ENCODE assay signal across 25 mouse cellular contexts in the genomic region with DNA sequence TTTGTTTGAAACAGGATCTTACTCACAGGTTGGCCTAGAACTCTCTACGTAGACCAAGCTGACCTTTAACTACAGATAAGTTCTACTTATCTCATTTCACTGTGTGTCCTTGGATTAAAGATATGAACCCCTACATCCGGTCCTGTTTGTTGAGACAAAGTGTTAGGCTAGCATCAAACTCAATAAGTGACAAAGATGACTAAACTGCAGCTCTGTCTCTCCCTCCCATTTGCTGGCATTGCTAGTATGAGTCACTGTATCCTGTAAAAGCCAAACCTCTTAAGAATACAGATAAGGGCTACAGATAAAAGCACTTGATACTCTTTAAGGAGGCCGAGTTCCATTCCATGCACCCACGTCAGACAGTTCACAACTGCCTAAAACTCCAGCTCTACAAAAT.
DNase-seq lines count a peak whose midpoint lies in the region; ATAC-seq and TF ChIP-seq lines count a peak whose summit lies in the region.
"Had no signal": no experiment of that assay in that cellular context is flagged by ENCODE, and none has a peak within 500 bp of the region (broad histone marks: within the 10 kb centered on the region; RNA-seq: fewer than 3 reads in every experiment).

No protein-coding gene starts in this region.

- H3K9me3 ChIP-seq in liver, embryonic 14.5 days (ENCODE audit: control insufficient read depth, low read length) = no peaks in the 10 kb centered on the region
- H3K9me3 ChIP-seq in liver, postnatal 0 days (ENCODE audit: low read length) = no peaks in the 10 kb centered on the region
- no peaks in the 10 kb centered on the region for H3K9me3 ChIP-seq in liver, embryonic 15.5 days (replicated peaks)
- H3K9me3 ChIP-seq: forebrain, embryonic 10.5 days; forebrain, embryonic 13.5 days; heart, embryonic 12.5 days; heart, embryonic 15.5 days; hindbrain, embryonic 10.5 days; hindbrain, embryonic 13.5 days had no signal

- no peak overlapping the region for H3K9ac ChIP-seq in heart, adult 2 months (ENCODE audit: low read depth, low read length)
- H3K9ac ChIP-seq in liver, embryonic 14.5 days (replicated peaks) = no peak overlapping the region
- no peak overlapping the region for H3K9ac ChIP-seq in liver, postnatal 0 days (replicated peaks)
- H3K9ac ChIP-seq in liver, embryonic 15.5 days = no peak overlapping the region
- H3K9ac ChIP-seq: forebrain, embryonic 13.5 days; heart, embryonic 12.5 days; heart, embryonic 15.5 days; hindbrain, embryonic 13.5 days had no signal

- intact Hi-C loops in heart, adult 2 months (cut with DNase I) = no loop called here

- no peaks in the 10 kb centered on the region for H3K79me2 ChIP-seq in heart, adult 2 months (replicated peaks; ENCODE audit: control insufficient read depth, insufficient read depth, low read length)

- H3K36me3 ChIP-seq in heart, adult 2 months (ENCODE audit: control insufficient read depth, insufficient read depth, low read length) = no peaks in the 10 kb centered on the region
- H3K36me3 ChIP-seq in liver, embryonic 14.5 days (replicated peaks; ENCODE audit: control insufficient read depth, insufficient read depth, low read depth) = no peaks in the 10 kb centered on the region
- no peaks in the 10 kb centered on the region for H3K36me3 ChIP-seq in liver, postnatal 0 days (replicated peaks; ENCODE audit: insufficient read depth, low read length)
- no peaks in the 10 kb centered on the region for H3K36me3 ChIP-seq in liver, embryonic 15.5 days (replicated peaks)
- no peaks in the 10 kb centered on the region for H3K36me3 ChIP-seq in thymus, adult 2 months (ENCODE audit: control insufficient read depth, insufficient read depth, low read length)
- H3K36me3 ChIP-seq: forebrain, embryonic 10.5 days; heart, embryonic 12.5 days; heart, embryonic 15.5 days; hindbrain, embryonic 10.5 days; hindbrain, embryonic 13.5 days had no signal

- H3K27ac ChIP-seq in heart, adult 2 months = no peak overlapping the region
- H3K27ac ChIP-seq in liver, embryonic 14.5 days = no peak overlapping the region
- H3K27ac ChIP-seq in liver, postnatal 0 days (ENCODE audit: low read depth) = no peak overlapping the region
- peak overlapping the region; percentile 77; the same call in 1 of the 2 replicates for H3K27ac ChIP-seq in liver, embryonic 15.5 days (replicated peaks)
- no peak overlapping the region for H3K27ac ChIP-seq in thymus, adult 2 months (ENCODE audit: control insufficient read depth, insufficient read depth, low read length)
- H3K27ac ChIP-seq: forebrain, embryonic 10.5 days; forebrain, embryonic 13.5 days; heart, embryonic 15.5 days; hindbrain, embryonic 10.5 days; hindbrain, embryonic 13.5 days had no signal

- WGBS in heart, adult 2 months = 48% methylated on average over 4 of the region's 4 CpGs
- 49% methylated on average over 4 of the region's 4 CpGs for WGBS in liver, embryonic 14.5 days (ENCODE audit: insufficient replicate concordance)
- 61% methylated on average over 4 of the region's 4 CpGs for WGBS in liver, postnatal 0 days (ENCODE audit: insufficient replicate concordance)
- 57% methylated on average over 4 of the region's 4 CpGs for WGBS in liver, embryonic 15.5 days (ENCODE audit: insufficient replicate concordance)
- WGBS in thymus, adult 2 months = 94% methylated on average over 4 of the region's 4 CpGs

- no peak overlapping the region for H3K4me3 ChIP-seq in heart, adult 2 months
- H3K4me3 ChIP-seq in liver, embryonic 14.5 days (ENCODE audit: insufficient read depth in 1 of 2, low read depth in 2 of 2, low read length in 2 of 2) = no peak overlapping the region
- no peak overlapping the region for H3K4me3 ChIP-seq in liver, postnatal 0 days (ENCODE audit: low read depth, low read length)
- no peak overlapping the region for H3K4me3 ChIP-seq in liver, embryonic 15.5 days (replicated peaks)
- no peak overlapping the region for H3K4me3 ChIP-seq in thymus, adult 2 months (ENCODE audit: control insufficient read depth, insufficient read depth, low read length)
- H3K4me3 ChIP-seq: forebrain, embryonic 10.5 days; forebrain, embryonic 13.5 days; heart, embryonic 12.5 days; heart, embryonic 15.5 days; hindbrain, embryonic 10.5 days; hindbrain, embryonic 13.5 days had no signal

- peak; percentile 41 for DNase-seq in heart, adult 11 months
- no peak for DNase-seq in heart, adult 2 months
- no peak for DNase-seq in liver, embryonic 14.5 days (ENCODE audit: low read depth in 3 of 3, low spot score in 3 of 3)
- DNase-seq in liver, postnatal 0 days = no peak
- DNase-seq in thymus, adult 2 months = no peak
- DNase-seq: adrenal gland, adult 8-10 months; adrenal gland, postnatal 25 days; cerebellum, adult 11-12 months; cerebellum, adult 8-10 months; cerebellum, postnatal 10 days; gastrocnemius, postnatal 10 days; gastrocnemius, postnatal 36 days; heart, postnatal 36 days had no signal

- ATAC-seq in liver, embryonic 14.5 days (ENCODE audit: insufficient read depth) = no peak
- ATAC-seq in liver, postnatal 0 days = no peak
- ATAC-seq in liver, embryonic 15.5 days (ENCODE audit: insufficient read depth) = no peak
- ATAC-seq in activated CD4-positive, CD25-positive, alpha-beta regulatory T cell, adult 4 months = no peak
- ATAC-seq: CD4-positive, CD25-positive, alpha-beta regulatory T cell, adult 4 months; forebrain, embryonic 13.5 days; forebrain, embryonic 16.5 days; hindbrain, embryonic 16.5 days; Patski had no signal

- no peaks in the 10 kb centered on the region for H3K4me1 ChIP-seq in heart, adult 2 months (ENCODE audit: control insufficient read depth, insufficient read depth, low read length)
- H3K4me1 ChIP-seq in liver, embryonic 14.5 days (replicated peaks; ENCODE audit: control insufficient read depth in 2 of 2, insufficient read depth in 2 of 2, low read length in 1 of 2) = peaks cover 20 to 22% of the 10 kb centered on the region in 2 experiments
- H3K4me1 ChIP-seq in liver, postnatal 0 days (ENCODE audit: insufficient read depth) = no peaks in the 10 kb centered on the region
- peaks cover 28% of the 10 kb centered on the region for H3K4me1 ChIP-seq in liver, embryonic 15.5 days (replicated peaks)
- H3K4me1 ChIP-seq in thymus, adult 2 months (replicated peaks; ENCODE audit: control insufficient read depth, insufficient read depth, low read length) = no peaks in the 10 kb centered on the region
- H3K4me1 ChIP-seq: forebrain, embryonic 10.5 days; forebrain, embryonic 13.5 days; heart, embryonic 12.5 days; heart, embryonic 15.5 days; hindbrain, embryonic 10.5 days; hindbrain, embryonic 13.5 days had no signal

- H3K27me3 ChIP-seq in heart, adult 2 months (ENCODE audit: control insufficient read depth, insufficient read depth, low read length) = no peaks in the 10 kb centered on the region
- H3K27me3 ChIP-seq in liver, embryonic 14.5 days (ENCODE audit: control insufficient read depth, insufficient read depth, low read length) = no peaks in the 10 kb centered on the region
- no peaks in the 10 kb centered on the region for H3K27me3 ChIP-seq in liver, postnatal 0 days (ENCODE audit: insufficient read depth, low read length)
- no peaks in the 10 kb centered on the region for H3K27me3 ChIP-seq in liver, embryonic 15.5 days
- H3K27me3 ChIP-seq in thymus, adult 2 months (ENCODE audit: control insufficient read depth, insufficient read depth, low read length) = no peaks in the 10 kb centered on the region
- H3K27me3 ChIP-seq: forebrain, embryonic 13.5 days; heart, embryonic 12.5 days; heart, embryonic 15.5 days; hindbrain, embryonic 13.5 days; Patski had no signal

- no peak for TF ChIP-seq POLR2A in heart, adult 2 months (IDR thresholded peaks at IDR 0.05; ENCODE audit: insufficient read depth, low read depth, low read length)
- TF ChIP-seq POLR2A in thymus, adult 2 months (IDR thresholded peaks at IDR 0.05; ENCODE audit: control insufficient read depth, extremely low read depth, insufficient read depth, low read length, poor library complexity) = no peak

- TF ChIP-seq CTCF in heart, adult 2 months (IDR thresholded peaks at IDR 0.05) = no peak
- TF ChIP-seq CTCF in liver, embryonic 14.5 days (IDR thresholded peaks at IDR 0.05; ENCODE audit: low read depth) = peak; percentile 9; the same call in 1 of the 2 replicates
- no peak for TF ChIP-seq CTCF in liver, postnatal 0 days (IDR thresholded peaks at IDR 0.05; ENCODE audit: low read depth)
- TF ChIP-seq CTCF in thymus, adult 2 months (IDR thresholded peaks at IDR 0.05; ENCODE audit: borderline replicate concordance, control insufficient read depth, extremely low read depth, insufficient read depth, low read length, poor library complexity) = no peak

- no peak overlapping the region for H3K4me2 ChIP-seq in liver, embryonic 14.5 days (ENCODE audit: low read depth)
- no peak overlapping the region for H3K4me2 ChIP-seq in liver, postnatal 0 days (ENCODE audit: low read depth, low read length)
- no peak overlapping the region for H3K4me2 ChIP-seq in liver, embryonic 15.5 days
- H3K4me2 ChIP-seq: forebrain, embryonic 13.5 days; heart, embryonic 12.5 days; heart, embryonic 15.5 days; hindbrain, embryonic 13.5 days had no signal

- no peak for TF ChIP-seq EP300 in heart, adult 2 months (IDR thresholded peaks at IDR 0.05; ENCODE audit: insufficient read depth, low read depth, low read length)
- no peak for TF ChIP-seq EP300 in liver, embryonic 14.5 days (IDR thresholded peaks at IDR 0.05; ENCODE audit: low read depth)
- no peak for TF ChIP-seq EP300 in liver, postnatal 0 days (IDR thresholded peaks at IDR 0.05; ENCODE audit: low read depth)
